Mouse (Mus musculus) hindbrain, embryonic 10.5 days (tissue): Measurements from ENCODE around the gene Crabp2. TPM values are rescaled to one million over a fixed set of nuclear protein-coding genes. Genes with fewer than 3 reads are reported as not detected.

ENCODE experiments used
- DNase-seq: peaks from one replicate; pipeline ENCODE4 v3.0.0-alpha.2; 2017; ENCODE audit warnings: low spot score
- H3K27ac ChIP-seq: fragments of 300-500 bp; sonication (generic); 2 replicates; pipeline ENCODE4 v1.5.1; 2016; ENCODE audit warnings: mild to moderate bottlenecking, moderate library complexity
- H3K27me3 ChIP-seq: fragments of 300-500 bp; sonication (generic); 2 replicates; pipeline ENCODE4 v1.6.1; 2016; ENCODE audit warnings: mild to moderate bottlenecking; ENCODE audit not compliant: poor library complexity, insufficient read depth, severe bottlenecking
- H3K36me3 ChIP-seq: fragments of 300-500 bp; sonication (generic); 2 replicates; pipeline ENCODE4 v1.6.1; 2016; ENCODE audit warnings: mild to moderate bottlenecking, moderate library complexity
- H3K4me1 ChIP-seq: fragments of 300-500 bp; sonication (generic); replicated peaks from 2 replicates; pipeline ENCODE4 v1.6.1; 2016; ENCODE audit warnings: mild to moderate bottlenecking
- H3K4me3 ChIP-seq: fragments of 300-500 bp; sonication (generic); 2 replicates; pipeline ENCODE4 v1.5.1; 2016; ENCODE audit warnings: mild to moderate bottlenecking, moderate library complexity
- H3K9me3 ChIP-seq: fragments of 300-500 bp; sonication (generic); 2 replicates; pipeline ENCODE4 v1.6.1; 2016; ENCODE audit warnings: mild to moderate bottlenecking, moderate library complexity
- WGBS: fragments of 180-500 bp; shearing (Covaris S2); methylation state at CpG from one replicate; pipeline ENCODE4 v1.1.7; 2016; 5-methylcytosine and 5-hydroxymethylcytosine counted together
- polyA plus RNA-seq: library from polyadenylated mRNA; unstranded; fragments of >200 nt; fragmentation: Nextera tagmentation; extraction: Ambion mirVana; gene quantifications from 2 replicates; pipeline ENCODE4 v1.2.1, GENCODE M21; 2016

Crabp2 gene
- polyA plus RNA-seq, 1 experiment from 2014 or later = 1,072 TPM

DNA sequence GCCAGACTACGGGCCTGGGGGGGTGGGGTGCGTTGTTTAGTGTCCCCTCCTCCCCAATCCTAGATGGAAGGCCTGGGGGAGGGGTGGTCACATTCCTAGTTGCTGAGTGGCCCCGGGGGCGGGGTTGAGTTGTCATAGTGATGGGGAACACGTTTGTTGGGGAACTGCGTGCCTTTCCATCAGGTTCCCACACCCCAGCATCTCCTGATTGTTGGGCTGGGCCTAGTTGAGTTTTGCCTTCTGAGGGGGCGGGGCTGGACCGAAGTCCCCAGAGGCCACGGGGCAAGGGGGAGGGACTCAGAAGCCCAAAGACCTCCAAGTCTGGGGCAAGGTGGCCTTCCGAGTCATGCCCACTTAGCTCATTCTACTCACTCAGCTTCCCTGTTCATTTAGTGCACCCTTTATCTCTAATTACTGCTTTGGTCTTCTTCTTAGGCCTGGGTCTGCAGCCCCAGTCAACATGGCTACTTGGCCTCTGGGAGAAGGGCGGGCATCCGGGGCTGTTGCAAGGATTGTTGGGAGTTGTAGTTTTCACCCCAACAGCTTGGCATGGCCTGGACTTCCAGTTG lies 37.8 kb upstream of the Crabp2 start:
- 8% methylated on average over 12 of the region's 12 CpGs for WGBS
- Histone ChIP-seq H3K4me1 (peaks cover 64% of the 10 kb centered on the region), H3K27me3 (no peaks in the 10 kb centered on the region), H3K4me3 (peak overlapping the region; percentile 97), H3K36me3 (peaks cover 36% of the 10 kb centered on the region), H3K9me3 (no peaks in the 10 kb centered on the region), H3K27ac (peak overlapping the region; percentile 99)
- peak; percentile 88 for DNase-seq

DNA sequence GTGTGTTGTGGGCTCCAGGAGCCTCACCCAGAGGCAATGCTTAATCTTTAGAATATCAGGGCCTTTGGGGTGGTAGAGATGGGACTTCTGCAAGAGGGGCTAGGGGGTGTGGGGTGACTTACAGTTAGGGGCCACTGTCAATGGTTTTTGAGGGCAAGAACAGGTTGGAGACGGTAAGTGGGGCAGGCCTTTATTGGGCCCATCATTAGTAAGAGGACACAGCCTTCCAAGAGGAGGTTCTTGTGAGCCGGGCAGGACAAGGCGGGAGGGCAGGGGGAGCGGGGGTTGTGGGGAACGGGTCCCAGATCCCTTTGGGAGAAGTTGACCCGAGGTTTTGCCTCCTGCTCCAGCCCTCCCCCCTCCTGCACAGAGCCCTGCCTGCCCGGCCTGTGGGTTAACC lies 35.0 kb upstream of the Crabp2 start:
- H3K27me3 ChIP-seq = no peaks in the 10 kb centered on the region
- no peak overlapping the region for H3K4me3 ChIP-seq
- peaks cover 57% of the 10 kb centered on the region for H3K36me3 ChIP-seq
- DNase-seq = no peak
- no peak overlapping the region for H3K27ac ChIP-seq
- H3K9me3 ChIP-seq = no peaks in the 10 kb centered on the region
- H3K4me1 ChIP-seq = peaks cover 44% of the 10 kb centered on the region
- 89% methylated on average over 7 of the region's 7 CpGs for WGBS

DNA sequence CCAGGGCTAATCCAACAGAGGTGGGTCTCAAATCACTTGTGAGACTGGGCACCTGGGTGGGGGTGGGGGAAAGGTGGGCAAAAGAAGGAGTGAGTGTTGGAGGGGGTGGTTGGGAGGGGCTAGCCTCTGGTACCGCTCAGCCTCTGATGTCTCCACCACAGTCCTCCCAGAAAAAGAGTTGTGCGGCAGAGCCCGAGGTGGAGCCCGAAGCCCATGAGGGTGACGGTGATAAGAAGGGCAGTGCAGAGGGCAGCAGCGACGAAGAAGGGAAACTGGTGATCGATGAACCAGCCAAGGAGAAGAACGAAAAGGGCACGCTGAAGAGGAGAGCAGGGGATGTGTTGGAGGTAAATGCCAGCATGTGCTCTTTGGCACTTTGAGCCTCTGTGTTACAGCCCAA lies 34.6 kb upstream of the Crabp2 start:
- Histone ChIP-seq H3K27ac (no peak overlapping the region), H3K4me1 (peaks cover 40% of the 10 kb centered on the region), H3K9me3 (no peaks in the 10 kb centered on the region), H3K27me3 (no peaks in the 10 kb centered on the region), H3K36me3 (peaks cover 57% of the 10 kb centered on the region), H3K4me3 (no peak overlapping the region)
- WGBS = 96% methylated on average over 10 of the region's 10 CpGs
- no peak for DNase-seq

DNA sequence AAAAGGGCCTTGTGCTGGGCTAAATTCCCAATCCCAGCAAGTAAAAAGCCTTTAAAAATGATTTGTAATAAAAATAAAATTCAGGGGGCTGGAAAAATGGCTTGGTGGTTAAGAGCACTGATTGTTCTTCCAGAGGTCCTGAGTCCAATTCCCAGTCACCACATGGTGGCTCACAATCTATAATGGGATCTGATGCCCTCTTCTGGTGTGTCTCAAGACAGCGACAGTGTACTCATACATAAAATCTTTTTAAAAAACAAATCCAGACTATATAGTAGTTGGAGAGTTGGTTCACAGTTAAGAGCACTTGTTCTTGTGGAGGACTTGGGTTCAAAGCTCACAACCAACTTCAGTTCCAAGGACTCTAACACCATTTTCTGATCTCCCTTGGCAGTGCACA lies 31.5 kb upstream of the Crabp2 start:
- DNase-seq = no peak
- H3K4me1 ChIP-seq = peaks cover 20% of the 10 kb centered on the region

DNA sequence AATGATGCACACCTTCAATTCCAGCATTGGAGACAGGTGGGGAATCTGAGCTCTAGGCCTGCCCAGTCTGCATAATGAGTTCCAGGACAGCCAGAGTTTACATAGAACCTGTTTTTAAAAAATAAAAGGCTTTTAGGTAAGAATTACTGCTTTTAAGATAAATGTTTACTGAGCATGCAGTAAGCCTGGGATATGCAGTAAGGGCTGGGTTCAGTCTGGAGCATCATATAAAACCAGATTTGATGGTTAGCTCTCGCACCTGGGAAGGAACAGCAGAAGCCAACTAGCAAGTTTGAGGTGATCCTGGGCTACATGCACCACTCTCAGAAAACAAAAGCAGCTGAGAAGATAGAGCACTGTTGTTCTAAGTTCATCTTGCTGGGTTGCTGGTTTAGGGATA lies 29.9 kb upstream of the Crabp2 start:
- Histone ChIP-seq H3K36me3 (peaks cover 62% of the 10 kb centered on the region), H3K4me3 (0 out of 2 replicates have a peak overlapping the region, but pooled peaks have one; percentile 74)

More for the DNA sequence above, 31.5 kb upstream of the Crabp2 start:
- WGBS = 98% methylated on average over 1 of the region's 1 CpGs
- Histone ChIP-seq H3K36me3 (peaks cover 57% of the 10 kb centered on the region), H3K4me3 (no peak overlapping the region), H3K9me3 (no peaks in the 10 kb centered on the region), H3K27ac (no peak overlapping the region), H3K27me3 (no peaks in the 10 kb centered on the region)

DNA sequence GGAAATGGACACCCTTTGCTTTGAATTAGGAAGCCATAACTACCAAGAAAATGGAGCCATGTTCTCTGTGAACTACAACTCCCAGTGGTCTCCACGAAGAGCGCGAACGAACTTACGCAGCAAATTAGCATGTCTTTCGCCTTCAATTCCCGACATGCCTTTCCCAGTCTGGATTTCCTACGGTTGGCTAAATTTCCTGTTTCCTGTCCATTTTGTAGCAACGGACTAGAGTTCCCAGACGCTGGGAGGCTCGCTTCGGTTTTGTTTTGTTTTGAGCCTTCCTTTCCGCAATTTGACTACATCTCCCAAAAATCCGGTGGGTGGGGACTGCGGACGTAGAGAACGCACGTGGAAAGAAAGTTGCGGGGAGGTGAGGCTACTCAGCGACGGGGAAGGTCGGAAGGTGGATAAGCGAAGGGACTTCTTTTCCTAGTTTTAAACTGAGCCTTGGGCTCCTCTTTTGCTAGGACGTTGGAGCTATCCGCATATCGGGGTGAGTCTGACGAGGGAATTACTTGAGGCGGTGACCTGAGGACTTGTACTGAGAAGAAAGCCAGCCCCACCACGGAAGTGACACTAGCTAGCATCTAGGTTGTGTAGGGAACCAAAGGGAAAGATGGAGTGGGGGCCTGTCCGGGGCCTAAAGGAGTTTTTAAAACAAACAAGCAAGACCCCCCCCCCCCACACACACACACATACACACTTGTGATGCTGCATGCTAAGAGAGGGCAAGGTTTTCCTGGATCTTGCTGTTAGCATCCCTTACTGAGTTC lies 28.9 kb upstream of the Crabp2 start, which contains the start of gene Mrpl24:
Gene Mrpl24, plus strand, starts transcription at position 171 of the 773 bp plus-strand sequence.
- Histone ChIP-seq H3K27ac (peak within 1 kb of the TSS; percentile 82), H3K4me1 (peaks cover 10% of the 10 kb centered on the region), H3K4me3 (peak within 1 kb of the TSS; percentile 74), H3K27me3 (no peaks in the 10 kb centered on the region), H3K9me3 (no peaks in the 10 kb centered on the region), H3K36me3 (peaks cover 62% of the 10 kb centered on the region)
- WGBS = under 1% methylated on average over 30 of the region's 30 CpGs
- DNase-seq = peak; percentile 76

More for the DNA sequence above, 29.9 kb upstream of the Crabp2 start:
- 0 out of 2 replicates have a peak overlapping the region, but pooled peaks have one; percentile 82 for H3K27ac ChIP-seq
- H3K4me1 ChIP-seq = peaks cover 14% of the 10 kb centered on the region
- 96% methylated on average over 1 of the region's 1 CpGs for WGBS
- H3K9me3 ChIP-seq = no peaks in the 10 kb centered on the region
- no peaks in the 10 kb centered on the region for H3K27me3 ChIP-seq
- DNase-seq = no peak

DNA sequence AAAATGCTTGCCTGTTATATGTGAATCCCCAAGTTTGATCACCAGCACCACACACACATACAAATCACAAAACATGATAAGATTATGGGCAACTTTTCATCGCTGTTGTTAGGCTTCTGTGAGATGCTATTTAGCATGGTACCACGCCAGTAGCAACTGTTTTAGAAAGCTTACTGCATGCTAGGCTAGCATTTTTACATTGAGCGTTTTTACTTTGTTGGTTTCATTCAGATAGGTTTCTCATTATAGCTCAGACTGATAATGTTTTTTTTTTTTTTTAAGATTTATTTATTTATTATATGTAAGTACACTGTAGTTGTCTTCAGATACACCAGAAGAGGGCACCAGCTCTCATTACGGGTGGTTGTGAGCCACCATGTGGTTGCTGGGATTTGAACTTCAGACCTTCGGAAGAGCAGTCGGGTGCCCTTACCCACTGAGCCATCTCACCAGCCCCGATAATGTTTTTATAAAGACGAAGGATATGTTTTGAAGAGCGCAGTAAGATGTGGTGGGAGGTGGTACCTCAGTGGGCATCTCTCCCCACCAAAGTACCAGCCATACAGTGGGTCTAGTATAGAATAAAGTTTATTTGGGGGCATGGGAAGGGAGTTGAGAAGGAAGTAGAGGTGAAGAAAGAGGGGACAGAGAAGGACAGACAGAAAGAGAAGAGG lies 28.1 kb upstream of the Crabp2 start:
- Histone ChIP-seq H3K36me3 (peaks cover 62% of the 10 kb centered on the region), H3K9me3 (no peaks in the 10 kb centered on the region), H3K27me3 (no peaks in the 10 kb centered on the region), H3K4me1 (peaks cover 10% of the 10 kb centered on the region), H3K4me3 (peak overlapping the region; percentile 74), H3K27ac (no peak overlapping the region)
- DNase-seq = no peak
- 67% methylated on average over 9 of the region's 9 CpGs for WGBS

DNA sequence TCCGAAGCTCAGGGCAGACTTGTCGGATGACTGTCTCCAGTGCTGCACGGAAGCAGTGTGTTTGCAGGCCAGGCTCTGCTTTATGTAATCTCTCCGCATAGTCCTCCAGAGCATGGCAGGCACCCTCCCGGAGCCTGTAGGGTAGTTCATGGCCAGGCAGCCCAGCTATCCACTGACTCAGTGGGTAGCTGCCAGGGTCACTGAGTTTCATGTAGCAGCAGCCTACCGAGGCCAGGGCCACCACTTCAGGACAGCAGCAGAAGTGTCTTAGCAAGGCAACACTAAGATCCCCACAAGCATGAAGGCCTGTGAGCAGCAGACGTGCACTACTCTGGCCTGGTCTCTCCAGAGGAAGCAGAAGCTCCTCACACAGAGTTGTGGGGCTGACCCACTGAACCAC lies 23.5 kb upstream of the Crabp2 start:
- H3K4me1 ChIP-seq = peaks cover 19% of the 10 kb centered on the region
- no peaks in the 10 kb centered on the region for H3K9me3 ChIP-seq
- WGBS = 93% methylated on average over 7 of the region's 7 CpGs
- H3K27me3 ChIP-seq = no peaks in the 10 kb centered on the region
- DNase-seq = no peak
- peaks cover 64% of the 10 kb centered on the region for H3K36me3 ChIP-seq
- H3K4me3 ChIP-seq = no peak overlapping the region; the same call in 1 of the 2 replicates
- no peak overlapping the region for H3K27ac ChIP-seq

DNA sequence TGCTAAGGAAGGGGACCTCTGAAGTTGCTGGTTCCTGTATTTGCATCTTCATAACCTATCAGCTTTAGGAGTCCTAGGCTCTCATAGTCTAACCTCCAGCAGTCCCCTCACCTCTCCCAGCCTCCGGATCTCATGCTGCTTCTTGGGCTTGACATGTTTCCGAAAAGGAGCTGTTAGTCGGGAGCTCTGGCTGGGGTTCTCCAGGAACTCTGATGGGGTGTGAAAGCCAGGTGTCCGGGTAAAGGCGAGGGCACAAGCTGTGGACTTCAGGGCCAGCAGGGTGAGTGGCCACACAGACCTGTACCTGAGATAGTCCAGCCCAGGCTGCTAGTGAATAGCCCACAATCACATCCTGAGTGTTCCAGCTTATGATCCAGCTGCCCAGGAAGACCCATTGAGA lies 21.0 kb upstream of the Crabp2 start:
- Histone ChIP-seq H3K27me3 (no peaks in the 10 kb centered on the region), H3K9me3 (no peaks in the 10 kb centered on the region), H3K4me3 (no peak overlapping the region), H3K36me3 (peaks cover 70% of the 10 kb centered on the region), H3K4me1 (peaks cover 32% of the 10 kb centered on the region), H3K27ac (no peak overlapping the region)
- WGBS = 95% methylated on average over 5 of the region's 5 CpGs
- DNase-seq = no peak

DNA sequence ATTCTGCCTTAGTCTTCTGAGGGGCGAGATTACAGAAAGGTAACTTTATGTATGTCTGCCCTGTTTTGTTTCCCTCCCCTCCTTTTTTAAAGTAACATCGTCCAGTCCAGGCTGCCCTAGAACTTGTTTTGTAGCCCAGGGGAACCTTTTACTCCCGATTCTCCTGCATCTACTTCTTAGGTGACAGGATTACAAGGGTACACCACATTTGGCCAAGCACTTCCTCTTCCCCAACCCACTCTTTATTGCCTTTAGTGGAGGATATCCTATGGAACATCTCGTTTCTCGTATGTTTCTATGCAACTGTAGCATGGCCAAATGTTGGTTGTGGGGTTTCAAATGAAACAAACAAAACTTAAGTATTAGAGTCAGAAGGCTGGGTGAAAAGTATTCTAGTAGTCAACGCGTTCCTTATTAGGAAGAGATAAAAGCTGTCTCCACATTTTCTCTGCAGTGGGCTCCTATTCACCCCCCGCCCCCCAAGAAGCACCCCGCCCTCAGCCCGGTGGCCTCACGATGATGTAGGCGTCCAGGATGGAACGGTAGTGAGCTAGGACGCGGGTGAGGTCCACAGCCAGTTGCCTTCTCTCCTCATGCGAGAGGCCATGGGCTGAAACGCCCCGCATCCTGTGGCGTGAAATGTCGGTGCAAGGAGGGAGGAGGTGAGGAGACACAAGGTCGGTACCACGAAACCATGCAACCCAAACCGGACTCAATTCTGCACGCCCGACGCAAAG lies 19.0 kb upstream of the Crabp2 start:
- H3K4me1 ChIP-seq = peaks cover 38% of the 10 kb centered on the region
- H3K4me3 ChIP-seq = peak overlapping the region; percentile 75
- no peak for DNase-seq
- peaks cover 69% of the 10 kb centered on the region for H3K36me3 ChIP-seq
- no peaks in the 10 kb centered on the region for H3K27me3 ChIP-seq
- WGBS = 9% methylated on average over 26 of the region's 26 CpGs
- H3K27ac ChIP-seq = peak overlapping the region; percentile 92
- H3K9me3 ChIP-seq = no peaks in the 10 kb centered on the region

DNA sequence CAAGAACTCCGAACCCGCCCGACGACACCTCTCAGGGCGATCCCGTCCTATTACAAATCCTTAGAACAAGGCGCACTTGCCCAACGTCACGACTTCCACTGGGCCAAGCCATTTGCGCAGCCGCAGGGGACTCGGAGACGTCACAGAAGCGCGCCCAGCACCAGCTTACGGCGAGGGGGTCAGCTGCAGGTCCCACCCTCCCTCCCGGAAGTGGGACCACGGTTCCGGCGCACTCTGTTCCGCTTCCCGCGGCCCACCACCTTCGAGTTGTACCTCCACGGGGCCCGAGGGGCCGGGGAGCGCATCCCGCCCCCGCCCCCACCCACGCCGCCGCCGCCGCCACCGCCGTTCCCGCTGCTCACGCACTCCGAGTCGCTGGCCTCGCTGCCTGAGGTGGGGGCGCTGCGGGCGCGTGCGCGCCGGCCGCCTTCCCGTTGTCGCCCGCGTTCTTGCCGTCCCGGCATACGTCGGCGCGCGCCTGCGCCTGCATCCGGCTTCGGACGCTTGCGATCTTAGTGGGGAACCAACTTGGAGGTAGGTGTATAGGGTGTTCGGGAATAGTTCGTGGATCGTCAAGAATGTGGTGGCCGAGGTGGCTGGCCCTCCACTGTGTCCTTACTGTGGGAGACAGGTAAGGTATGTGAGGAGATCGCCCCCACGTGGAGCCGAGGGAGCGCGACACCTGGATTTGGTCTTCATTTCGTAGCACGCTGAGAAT lies 18.2 kb upstream of the Crabp2 start, which contains the start of the genes Isg20l2 and Rrnad1:
Gene Isg20l2, plus strand, starts transcription at position 237 of the 718 bp plus-strand sequence.
Gene Rrnad1, minus strand, starts transcription at position 640 of the 718 bp plus-strand sequence.
- Histone ChIP-seq H3K36me3 (peaks cover 69% of the 10 kb centered on the region), H3K27me3 (no peaks in the 10 kb centered on the region), H3K27ac (peak within 1 kb of the TSS; percentile 92), H3K9me3 (no peaks in the 10 kb centered on the region), H3K4me3 (peak within 1 kb of the TSS; percentile 75), H3K4me1 (peaks cover 42% of the 10 kb centered on the region)
- WGBS = under 1% methylated on average over 78 of the region's 78 CpGs
- DNase-seq = peak; percentile 97

DNA sequence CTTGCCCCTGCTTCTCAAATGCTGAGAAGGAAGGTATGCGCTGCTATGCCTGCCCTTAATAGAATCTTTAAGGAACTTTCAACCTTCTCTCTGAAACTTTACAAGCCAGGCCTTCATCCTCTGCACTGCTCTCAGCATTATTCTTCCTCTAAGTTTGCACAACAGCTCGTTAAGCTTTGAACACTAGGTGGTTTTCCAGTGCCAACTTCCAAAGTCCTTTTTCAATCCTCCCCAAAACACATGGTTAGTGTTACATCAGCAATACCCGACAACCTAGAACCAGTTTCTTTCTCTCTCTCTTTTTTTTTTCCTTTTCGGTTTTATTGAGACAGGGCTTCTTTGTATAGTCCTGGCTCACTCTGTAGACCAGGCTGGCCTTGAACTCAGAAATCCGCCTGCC lies 14.4 kb upstream of the Crabp2 start:
- Histone ChIP-seq H3K4me1 (peaks cover 47% of the 10 kb centered on the region), H3K27me3 (no peaks in the 10 kb centered on the region), H3K27ac (no peak overlapping the region), H3K4me3 (no peak overlapping the region), H3K9me3 (no peaks in the 10 kb centered on the region), H3K36me3 (peaks cover 80% of the 10 kb centered on the region)
- no peak for DNase-seq
- WGBS = 89% methylated on average over 5 of the region's 5 CpGs
